Mouse (Mus musculus) T-cell, adult 2 months (primary cell): ENCODE results near the gene Drc3.

Experiments used
- DNase-seq: peaks from one replicate; pipeline ENCODE4 v3.0.0; 2022; ENCODE audit warnings: low spot score

Drc3 gene

DNA sequence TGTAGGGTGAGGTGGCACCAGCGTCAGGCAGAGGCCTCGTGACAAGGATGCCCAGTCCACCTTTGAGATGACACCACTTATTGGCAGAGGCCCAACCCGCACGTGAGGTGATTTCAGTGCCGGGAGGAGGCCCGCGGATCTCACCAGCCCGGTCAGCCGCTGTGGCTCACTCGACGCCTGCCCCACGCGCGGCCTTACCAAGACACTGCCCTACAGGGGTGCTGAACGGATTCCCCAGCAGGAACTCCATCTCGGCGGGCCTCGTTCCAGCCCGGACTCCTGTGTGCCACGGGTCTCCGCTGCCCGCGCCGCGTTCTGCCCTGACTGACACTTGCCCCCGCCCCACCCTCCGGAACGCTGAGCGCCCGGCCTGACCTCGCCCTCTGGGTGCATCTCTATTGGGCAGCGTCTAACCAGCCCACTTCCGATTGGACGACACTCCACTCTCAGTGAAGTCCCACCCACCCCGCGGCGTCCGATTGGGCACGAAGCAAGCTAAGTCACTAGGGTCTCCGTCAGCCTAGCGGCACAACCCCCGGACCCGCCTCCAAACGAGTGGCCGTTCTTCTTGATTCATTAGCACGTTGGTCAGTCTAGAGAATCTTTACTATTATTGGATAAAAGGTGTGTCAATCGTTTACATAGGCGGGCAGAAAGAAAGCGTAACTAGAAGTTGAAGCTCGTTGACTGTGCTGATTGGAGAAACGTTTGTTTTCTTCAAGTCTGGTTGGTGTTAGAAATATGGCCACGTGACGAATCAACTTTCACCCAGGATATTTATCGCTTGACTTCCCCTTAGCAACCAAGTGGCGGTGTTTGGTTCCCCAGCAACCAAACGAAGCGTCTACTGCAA is at the start of gene Drc3, which contains the start of gene Tom1l2:
Drc3 (plus strand) TSS at position 771 of the 853 bp plus-strand sequence.
Tom1l2 (minus strand) TSS at position 347 of the 853 bp plus-strand sequence.
- peak; percentile 98 for DNase-seq

DNA sequence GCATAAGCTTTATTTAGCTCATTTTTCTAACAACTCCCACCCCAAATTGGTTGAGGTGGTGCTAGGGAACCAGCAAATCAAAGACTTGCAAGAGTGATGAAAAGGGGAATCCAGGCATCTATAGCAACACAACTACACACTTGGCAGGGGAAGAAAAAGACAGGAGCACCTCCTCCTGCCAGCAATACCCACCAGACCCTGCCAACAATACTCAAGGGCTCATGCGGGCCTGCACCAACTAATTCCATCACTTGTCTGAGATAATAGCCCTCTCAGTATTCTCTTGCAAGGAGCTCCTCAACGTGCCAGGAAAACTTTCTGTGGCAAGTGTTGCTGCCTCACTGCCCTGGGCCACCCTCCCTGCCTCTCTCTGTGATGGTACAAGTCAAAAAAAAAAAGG is 49.6 kb upstream of the Drc3 start:
- DNase-seq, result no peak

GRCm38 (mm10) chr11:60305611-60306010 is 47.5 kb upstream of the Drc3 start:
- peak; percentile 9 for DNase-seq

DNA sequence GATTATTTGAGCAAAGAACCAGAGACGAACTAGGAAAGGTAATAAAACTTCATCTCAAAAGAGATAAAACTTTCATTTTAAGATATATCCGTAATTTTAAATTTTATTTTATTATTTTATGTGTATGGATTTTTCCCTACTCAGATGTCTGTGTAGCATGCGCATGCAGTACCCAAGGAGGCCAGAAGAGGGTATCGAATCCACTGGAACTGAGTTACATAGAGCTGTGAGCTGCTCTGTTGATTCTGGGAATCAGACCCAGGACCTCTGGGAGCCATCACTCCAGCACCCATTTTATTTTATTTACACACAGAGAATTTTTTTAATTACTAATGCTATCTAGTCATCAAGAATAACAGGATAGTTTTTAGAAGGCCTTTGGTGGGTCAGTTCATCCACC is 46.3 kb upstream of the Drc3 start:
- peak; percentile 28 for DNase-seq

GRCm38 (mm10) chr11:60307375-60307825 is 45.7 kb upstream of the Drc3 start:
- DNase-seq, result peak; percentile 23

GRCm38 (mm10) chr11:60308061-60308460 is 45.1 kb upstream of the Drc3 start:
- DNase-seq, result no peak

- no peak for DNase-seq
These were observed 44.5 kb upstream of the Drc3 start for GRCm38 (mm10) chr11:60308506-60309116.

- DNase-seq, result no peak
These were observed 43.3 kb upstream of the Drc3 start for GRCm38 (mm10) chr11:60309875-60310274.

DNA sequence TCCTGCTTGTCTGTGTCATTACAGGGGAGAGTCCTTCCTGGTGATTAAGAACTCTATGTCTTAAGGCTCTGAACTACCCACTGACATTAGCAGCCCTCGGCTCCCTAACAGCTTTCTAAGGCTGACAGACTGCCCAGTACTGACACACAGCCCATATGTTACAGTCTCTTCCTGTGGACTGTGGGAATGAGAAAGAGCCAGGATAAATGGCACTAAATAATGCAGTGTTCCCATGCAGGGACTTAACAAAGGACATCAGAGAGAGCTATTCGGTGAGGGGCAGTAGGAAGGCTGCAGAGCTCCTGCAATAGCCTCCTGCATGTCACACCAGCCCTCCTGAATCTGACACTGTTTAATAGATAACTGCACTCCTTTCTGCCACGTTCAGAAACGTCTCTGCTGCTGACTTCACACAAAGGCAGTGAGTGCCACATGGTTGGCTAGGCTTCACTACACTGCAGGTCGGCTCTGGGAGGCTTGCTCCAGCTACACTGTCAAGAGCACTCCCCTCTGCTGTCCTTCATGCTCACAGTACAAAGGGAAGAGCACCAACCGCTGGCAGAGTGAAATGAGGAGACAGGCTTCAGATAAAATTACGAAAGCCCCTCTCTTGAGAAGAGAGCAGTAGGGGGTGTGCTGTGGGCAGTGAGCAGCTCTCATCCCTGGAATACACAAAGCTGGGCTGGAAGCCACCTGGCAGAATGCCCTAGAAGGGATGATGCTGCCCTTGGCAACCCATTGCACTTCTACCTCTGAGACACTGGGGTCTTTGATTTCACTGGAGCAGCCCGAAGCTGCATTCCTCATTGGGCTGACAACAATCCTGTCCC is 41.9 kb upstream of the Drc3 start:
- no peak for DNase-seq

DNA sequence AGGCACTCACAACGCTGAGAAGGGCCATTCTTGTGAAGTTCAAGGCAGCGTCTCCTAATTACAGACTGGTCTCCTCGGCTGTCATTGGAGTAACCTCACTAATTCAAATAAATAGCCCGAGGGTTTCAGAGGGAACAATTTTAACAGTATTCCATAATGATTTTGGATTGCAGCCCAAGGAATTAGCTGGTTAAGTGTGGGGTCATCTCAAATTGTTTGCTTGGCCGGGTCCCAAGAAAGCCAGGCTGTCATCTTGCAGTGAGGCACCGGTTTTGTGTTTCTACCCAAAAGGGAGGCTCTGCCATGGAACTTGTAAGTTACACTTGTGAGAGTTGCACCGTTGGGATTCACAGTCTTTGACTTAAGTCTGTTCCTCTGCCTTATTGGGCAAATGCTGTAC is 36.9 kb upstream of the Drc3 start:
- DNase-seq, result no peak

GRCm38 (mm10) chr11:60316883-60317282 is 36.2 kb upstream of the Drc3 start:
- DNase-seq, result no peak

GRCm38 (mm10) chr11:60317376-60318102 is 35.6 kb upstream of the Drc3 start:
- DNase-seq, result no peak

DNA sequence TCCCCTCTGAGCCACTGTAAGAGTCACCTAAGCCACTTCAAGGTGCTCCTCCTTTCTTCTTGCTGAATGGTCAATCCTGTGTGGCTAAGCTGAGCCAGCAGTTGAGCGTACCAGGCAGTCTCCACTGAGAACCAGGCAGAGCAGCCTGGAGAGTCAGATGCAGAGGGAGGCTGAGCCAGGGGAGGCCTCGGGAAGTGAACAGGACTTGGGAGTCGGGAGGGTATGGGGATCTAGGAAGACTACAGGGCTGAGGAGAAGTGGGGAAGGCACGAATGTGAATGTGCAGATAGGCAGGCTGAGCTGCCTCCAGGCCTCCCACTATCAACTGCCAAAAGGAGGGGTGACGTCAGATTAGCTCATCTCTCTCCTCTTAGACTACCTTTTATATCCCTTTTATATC is 34.4 kb upstream of the Drc3 start:
- DNase-seq, result no peak

DNA sequence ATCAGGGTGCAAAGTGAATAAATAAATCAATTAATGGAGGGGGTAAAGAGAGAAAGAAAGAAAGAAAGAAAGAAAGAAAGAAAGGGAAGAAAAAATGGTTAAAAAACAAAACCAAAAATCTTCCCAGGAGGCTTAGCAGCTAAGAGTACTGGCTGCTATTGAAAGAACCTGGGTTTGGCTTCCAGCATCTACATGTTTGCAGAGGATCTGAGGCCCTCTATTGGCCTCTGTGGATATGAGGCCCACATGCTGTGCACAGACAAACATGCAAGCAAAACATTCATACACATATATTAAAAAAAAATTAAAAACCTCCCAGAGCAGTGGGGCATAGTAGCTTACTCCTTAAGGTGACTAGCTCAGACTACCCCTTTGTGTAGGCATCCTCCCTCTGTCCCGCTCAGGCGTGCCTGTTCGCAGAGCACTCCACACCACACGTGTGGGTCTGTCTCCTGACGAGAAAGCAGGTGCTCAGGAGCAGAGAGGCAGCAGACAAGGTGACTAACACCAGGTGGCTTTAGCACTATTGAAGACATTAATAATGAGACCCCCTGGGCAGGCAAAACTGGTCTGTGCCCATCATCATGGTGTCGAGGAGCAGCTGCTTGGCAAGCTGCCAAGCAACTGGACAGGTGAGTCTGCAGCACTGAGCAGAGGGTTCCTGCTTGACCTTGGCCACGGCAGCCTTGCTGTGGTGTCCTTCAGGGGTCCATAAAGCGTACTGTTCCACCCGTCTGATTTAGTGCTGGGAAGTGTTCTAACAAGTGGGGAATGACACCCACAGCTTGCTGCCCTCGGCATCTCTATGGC is 33.7 kb upstream of the Drc3 start:
- DNase-seq, result no peak

- no peak for DNase-seq
These were observed 32.6 kb upstream of the Drc3 start for GRCm38 (mm10) chr11:60320426-60321037.

DNA sequence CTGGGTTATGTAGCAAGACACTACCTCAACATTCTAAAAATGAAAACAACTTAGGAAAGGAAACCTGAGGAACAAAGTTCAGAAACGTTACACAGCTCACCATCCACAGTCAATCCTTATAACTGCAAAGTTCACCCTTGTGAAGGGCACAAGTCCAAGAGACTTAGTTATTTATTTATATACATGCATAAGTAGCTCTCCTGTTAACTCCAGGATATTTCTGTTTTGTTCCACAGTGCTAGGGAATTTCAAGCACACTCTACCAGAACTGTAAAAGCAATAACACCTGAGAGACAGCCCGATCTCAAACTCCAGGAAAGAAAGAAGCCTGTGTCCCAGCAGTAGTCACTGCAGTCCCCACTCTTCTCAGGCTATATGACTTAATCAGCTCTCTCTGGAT is 31.7 kb upstream of the Drc3 start:
- no peak for DNase-seq

DNA sequence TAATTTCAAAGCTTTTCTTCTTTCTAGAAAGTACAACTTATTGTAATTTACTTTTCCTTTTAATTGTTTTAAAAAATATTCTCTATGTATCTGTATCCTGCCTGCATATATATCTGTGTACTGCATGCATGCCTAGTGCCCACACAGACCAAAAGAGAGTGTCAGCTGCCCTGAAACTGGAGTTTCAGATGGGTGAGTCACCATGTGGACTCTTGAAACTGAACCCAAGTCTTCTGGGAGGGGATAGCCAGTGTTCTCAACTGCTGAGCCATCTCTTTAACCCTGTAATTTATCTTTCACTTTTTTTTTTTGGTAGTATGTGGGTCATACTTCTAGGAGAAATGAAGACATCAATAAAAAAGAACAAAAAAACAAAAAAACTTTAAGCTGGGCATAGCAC is 29.4 kb upstream of the Drc3 start:
- DNase-seq, result no peak

DNA sequence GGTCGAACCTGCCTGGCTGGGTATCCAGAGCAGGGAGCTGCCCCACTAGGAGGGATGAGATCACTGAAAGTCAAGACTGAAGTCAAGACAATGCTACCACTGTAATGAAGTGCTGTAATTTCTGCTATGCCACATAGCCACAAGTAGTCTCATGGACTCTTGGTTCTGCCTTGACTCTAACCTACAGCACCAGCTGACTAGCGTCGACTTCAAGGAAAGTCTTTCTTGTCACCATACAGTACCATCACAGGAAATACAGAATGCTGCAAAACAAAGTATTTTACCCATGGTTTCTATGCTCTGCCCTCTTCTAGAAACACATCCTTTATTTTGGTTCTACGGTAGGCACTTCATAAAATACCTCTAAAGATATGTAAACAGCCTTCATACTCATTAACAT is 22.6 kb upstream of the Drc3 start:
- DNase-seq, result peak; percentile 6

- no peak for DNase-seq
These were observed 19.7 kb upstream of the Drc3 start for GRCm38 (mm10) chr11:60333461-60333860.

- DNase-seq, result peak; percentile 37
These were observed 19.0 kb upstream of the Drc3 start for GRCm38 (mm10) chr11:60334124-60334523.

DNA sequence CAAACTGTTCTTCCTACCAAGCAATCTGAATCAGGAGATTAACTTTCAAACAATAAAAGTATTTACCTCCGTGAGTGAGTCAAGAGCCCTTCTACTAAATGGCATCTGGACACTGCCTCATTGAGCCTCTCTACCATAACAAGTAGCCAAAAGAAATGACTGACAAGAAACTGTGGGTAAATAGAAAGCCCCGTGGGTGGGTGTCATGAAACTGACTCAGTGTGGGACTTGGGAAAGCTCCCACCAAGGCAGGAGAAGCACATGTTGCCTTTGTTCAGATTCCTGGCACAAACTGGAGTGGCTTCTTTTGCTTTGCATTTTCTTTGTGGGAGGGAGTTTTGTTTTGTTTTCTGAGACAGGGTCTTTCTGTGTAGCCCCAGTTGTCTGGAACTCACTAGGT is 17.4 kb upstream of the Drc3 start:
- DNase-seq, result no peak
